Mouse (Mus musculus): ENCODE measurements around the gene AB124611. TPM values are rescaled to one million over a fixed set of nuclear protein-coding genes. Genes with fewer than 3 reads are reported as not detected.
A peak's percentile ranks its signal among the peaks of the same experiment; 100 is the strongest.
"Not testable (repeated sequence)": the region's sequence is repeated elsewhere in the genome, so short reads cannot be mapped to it uniquely, and the experiment has no call there.

The AB124611 gene
- 3.5 and 3.6 TPM in 2 replicates for polyA plus RNA-seq (2015; fragmentation: Nextera tagmentation; extraction: Ambion mirVana)

GRCm38 (mm10) chr9:21525937-21526633 is at the start of gene AB124611:
Gene AB124611, plus strand, starts transcription at chr9:21526176.
- H3K4me2 ChIP-seq = no peak within 1 kb of the TSS
- peaks cover 5% of the 10 kb centered on the region; the same call in 1 of the 2 replicates for H3K36me3 ChIP-seq
- H3K9me3 ChIP-seq = no peaks in the 10 kb centered on the region
- H3K9ac ChIP-seq = no peak within 1 kb of the TSS
- no peaks in the 10 kb centered on the region for H3K4me1 ChIP-seq
- no peak within 1 kb of the TSS for H3K27ac ChIP-seq
- WGBS = 62% methylated on average over 14 of the region's 14 CpGs
- H3K27me3 ChIP-seq = no peaks in the 10 kb centered on the region
- no peak; the same call in 1 of the 2 replicates for ATAC-seq (ENCODE audit: insufficient number of reproducible peaks, low FRiP score, low TSS enrichment, low read depth)
- H3K4me3 ChIP-seq = no peak within 1 kb of the TSS

GRCm38 (mm10) chr9:21477707-21478106 is 48.3 kb upstream of the AB124611 start:
- H3K36me3 ChIP-seq = peaks cover 96% of the 10 kb centered on the region
- no peaks in the 10 kb centered on the region for H3K4me1 ChIP-seq
- H3K27ac ChIP-seq = no peak overlapping the region
- no peak overlapping the region for H3K9ac ChIP-seq
- H3K9me3 ChIP-seq = no peaks in the 10 kb centered on the region
- H3K27me3 ChIP-seq = no peaks in the 10 kb centered on the region
- no peak overlapping the region for H3K4me3 ChIP-seq
- no peak overlapping the region for H3K4me2 ChIP-seq
- 94% methylated on average over 6 of the region's 6 CpGs for WGBS
- no peak for ATAC-seq (ENCODE audit: insufficient number of reproducible peaks, low FRiP score, low TSS enrichment, low read depth)

DNA sequence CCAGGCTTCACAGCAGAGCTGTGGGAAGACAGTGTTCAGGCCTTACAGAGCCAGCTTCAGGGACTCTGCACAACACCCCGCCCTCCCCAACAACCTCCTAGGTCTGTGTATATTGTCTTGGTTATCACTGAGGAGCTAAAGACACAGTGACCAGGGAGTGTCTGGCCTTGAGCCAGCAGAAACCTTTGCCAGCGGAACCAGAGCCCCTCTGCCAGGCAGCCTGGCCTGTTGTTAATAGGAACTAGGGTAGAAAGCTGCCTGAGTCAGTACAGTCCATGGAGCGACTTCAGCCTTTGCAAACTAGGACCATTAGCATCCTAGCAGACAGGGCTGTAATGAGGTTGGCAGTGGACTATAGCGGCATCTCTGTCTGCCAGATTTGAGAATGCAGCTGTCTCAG is 41.9 kb upstream of the AB124611 start:
- no peak overlapping the region for H3K9ac ChIP-seq
- no peaks in the 10 kb centered on the region for H3K9me3 ChIP-seq
- H3K27ac ChIP-seq = no peak overlapping the region
- H3K36me3 ChIP-seq = peaks cover 86% of the 10 kb centered on the region
- 92% methylated on average over 4 of the region's 4 CpGs for WGBS
- ATAC-seq (ENCODE audit: insufficient number of reproducible peaks, low FRiP score, low TSS enrichment, low read depth) = no peak
- H3K4me1 ChIP-seq = no peaks in the 10 kb centered on the region
- H3K4me3 ChIP-seq = no peak overlapping the region
- H3K4me2 ChIP-seq = no peak overlapping the region
- H3K27me3 ChIP-seq = no peaks in the 10 kb centered on the region

DNA sequence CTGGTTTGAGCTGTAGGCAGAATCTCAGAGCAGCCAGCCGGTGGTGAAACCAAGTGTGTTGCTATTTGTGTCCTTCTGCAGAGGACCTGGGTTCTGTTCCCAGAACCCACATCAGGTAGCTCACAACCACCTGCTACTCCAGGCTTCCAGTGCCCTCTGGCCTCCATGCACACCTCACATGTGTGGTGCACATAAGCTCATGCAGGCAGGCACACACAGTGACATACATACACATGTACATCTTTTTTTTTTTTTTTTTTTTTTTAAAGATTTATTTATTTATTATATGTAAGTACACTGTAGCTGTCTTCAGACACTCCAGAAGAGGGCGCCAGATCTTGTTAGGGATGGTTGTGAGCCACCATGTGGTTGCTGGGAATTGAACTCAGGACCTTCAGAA is 37.7 kb upstream of the AB124611 start:
- H3K9me3 ChIP-seq; H3K4me1 ChIP-seq; H3K4me2 ChIP-seq; ATAC-seq (ENCODE audit: insufficient number of reproducible peaks, low FRiP score, low TSS enrichment, low read depth); H3K27ac ChIP-seq; H3K4me3 ChIP-seq; H3K27me3 ChIP-seq; H3K9ac ChIP-seq: not testable (repeated sequence)
- peaks cover 70% of the 10 kb centered on the region for H3K36me3 ChIP-seq
- WGBS = 92% methylated on average over 1 of the region's 2 CpGs

GRCm38 (mm10) chr9:21490696-21491095 is 35.3 kb upstream of the AB124611 start:
- ATAC-seq (ENCODE audit: insufficient number of reproducible peaks, low FRiP score, low TSS enrichment, low read depth) = no peak
- Histone ChIP-seq H3K4me2 (no peak overlapping the region), H3K9me3 (no peaks in the 10 kb centered on the region), H3K36me3 (peaks cover 66% of the 10 kb centered on the region), H3K4me3 (no peak overlapping the region), H3K27me3 (no peaks in the 10 kb centered on the region), H3K9ac (no peak overlapping the region), H3K4me1 (peaks cover 31% of the 10 kb centered on the region), H3K27ac (no peak overlapping the region)
- WGBS = 88% methylated on average over 9 of the region's 9 CpGs

DNA sequence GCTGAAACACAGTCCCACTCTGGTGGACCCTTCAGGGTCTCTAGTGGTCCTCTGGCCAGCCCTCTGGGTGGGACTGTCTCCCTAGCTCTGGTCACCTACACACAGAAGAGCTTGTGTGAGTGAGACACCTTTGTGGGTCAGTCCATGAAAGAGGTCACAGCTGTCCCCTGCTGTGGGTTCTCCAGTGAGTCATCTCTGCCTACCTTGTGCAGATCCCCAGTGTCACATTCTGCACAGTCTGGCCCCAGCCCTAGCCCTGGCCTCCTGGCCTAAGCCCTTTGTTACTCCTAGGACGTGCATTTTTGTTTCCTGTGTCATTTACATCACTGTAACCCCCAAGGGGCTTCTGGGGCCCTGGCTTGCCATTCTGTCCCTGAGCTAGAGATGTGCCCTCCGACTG is 32.1 kb upstream of the AB124611 start:
- Histone ChIP-seq H3K27ac (peak overlapping the region; percentile 34; the same call in 1 of the 2 replicates), H3K4me1 (peaks cover 51% of the 10 kb centered on the region), H3K4me2 (0 out of 2 replicates have a peak overlapping the region, but pooled peaks have one; percentile 12), H3K4me3 (no peak overlapping the region), H3K9ac (no peak overlapping the region), H3K36me3 (peaks cover 45% of the 10 kb centered on the region), H3K9me3 (no peaks in the 10 kb centered on the region), H3K27me3 (no peaks in the 10 kb centered on the region)
- ATAC-seq (ENCODE audit: insufficient number of reproducible peaks, low FRiP score, low TSS enrichment, low read depth) = no peak
- WGBS = 63% methylated on average over 2 of the region's 2 CpGs

- Histone ChIP-seq H3K4me1 (peaks cover 51% of the 10 kb centered on the region), H3K4me3 (peak overlapping the region; percentile 39), H3K27me3 (no peaks in the 10 kb centered on the region), H3K9me3 (no peaks in the 10 kb centered on the region), H3K27ac (peak overlapping the region; percentile 34; the same call in 1 of the 2 replicates), H3K9ac (no peak overlapping the region), H3K36me3 (peaks cover 44% of the 10 kb centered on the region), H3K4me2 (peak overlapping the region; percentile 52)
- no peak for ATAC-seq (ENCODE audit: insufficient number of reproducible peaks, low FRiP score, low TSS enrichment, low read depth)
- WGBS = 64% methylated on average over 9 of the region's 9 CpGs
These were observed 31.2 kb upstream of the AB124611 start for GRCm38 (mm10) chr9:21494726-21495125.

GRCm38 (mm10) chr9:21496308-21497049 is 29.5 kb upstream of the AB124611 start:
- Histone ChIP-seq H3K27me3 (no peaks in the 10 kb centered on the region), H3K36me3 (peaks cover 40% of the 10 kb centered on the region), H3K9me3 (no peaks in the 10 kb centered on the region), H3K9ac (peak overlapping the region; percentile 35; the same call in 1 of the 2 replicates), H3K4me3 (peak overlapping the region; percentile 39), H3K27ac (peak overlapping the region; percentile 96), H3K4me2 (peak overlapping the region; percentile 52), H3K4me1 (peaks cover 51% of the 10 kb centered on the region)
- 37% methylated on average over 18 of the region's 19 CpGs for WGBS
- peak; percentile 84 for ATAC-seq (ENCODE audit: insufficient number of reproducible peaks, low FRiP score, low TSS enrichment, low read depth)

DNA sequence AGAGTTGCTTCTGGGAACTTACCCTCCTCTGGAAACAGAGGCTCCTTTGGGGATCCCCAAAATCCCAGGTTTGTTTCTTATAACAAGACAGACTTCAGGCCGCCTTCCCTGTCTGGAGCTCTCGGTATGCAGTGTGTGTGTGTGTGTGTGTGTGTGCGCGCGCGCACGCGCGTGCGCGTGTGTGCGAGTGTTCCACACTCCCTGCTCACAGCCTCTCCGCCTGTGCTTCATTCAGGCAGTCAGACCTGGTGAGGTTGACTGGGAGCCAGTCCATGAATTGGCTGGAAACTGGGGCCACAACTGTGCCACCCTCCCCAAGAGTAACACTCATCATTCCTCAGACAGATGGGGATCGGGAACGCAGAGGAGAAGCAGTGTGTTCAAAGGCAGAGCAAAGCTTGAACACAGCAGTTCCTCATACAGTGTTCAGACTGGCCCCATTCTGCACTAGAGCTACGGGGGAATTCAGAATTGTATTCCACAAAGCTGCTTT is 28.9 kb upstream of the AB124611 start:
- H3K4me2 ChIP-seq = peak overlapping the region; percentile 52
- peak overlapping the region; percentile 39 for H3K4me3 ChIP-seq
- H3K27me3 ChIP-seq = no peaks in the 10 kb centered on the region
- peak overlapping the region; percentile 96 for H3K27ac ChIP-seq
- H3K36me3 ChIP-seq = peaks cover 34% of the 10 kb centered on the region
- 48% methylated on average over 16 of the region's 16 CpGs for WGBS
- peak; percentile 71 for ATAC-seq (ENCODE audit: insufficient number of reproducible peaks, low FRiP score, low TSS enrichment, low read depth)
- H3K9ac ChIP-seq = 0 out of 2 replicates have a peak overlapping the region, but pooled peaks have one; percentile 31
- no peaks in the 10 kb centered on the region for H3K9me3 ChIP-seq
- peaks cover 51% of the 10 kb centered on the region for H3K4me1 ChIP-seq

GRCm38 (mm10) chr9:21497664-21498063 is 28.3 kb upstream of the AB124611 start:
- Histone ChIP-seq H3K9me3 (no peaks in the 10 kb centered on the region), H3K4me1 (peaks cover 50% of the 10 kb centered on the region), H3K4me3 (no peak overlapping the region), H3K36me3 (peaks cover 36% of the 10 kb centered on the region), H3K27ac (peak overlapping the region; percentile 96), H3K27me3 (no peaks in the 10 kb centered on the region), H3K4me2 (peak overlapping the region; percentile 52), H3K9ac (no peak overlapping the region)
- no peak for ATAC-seq (ENCODE audit: insufficient number of reproducible peaks, low FRiP score, low TSS enrichment, low read depth)
- 85% methylated on average over 2 of the region's 2 CpGs for WGBS

DNA sequence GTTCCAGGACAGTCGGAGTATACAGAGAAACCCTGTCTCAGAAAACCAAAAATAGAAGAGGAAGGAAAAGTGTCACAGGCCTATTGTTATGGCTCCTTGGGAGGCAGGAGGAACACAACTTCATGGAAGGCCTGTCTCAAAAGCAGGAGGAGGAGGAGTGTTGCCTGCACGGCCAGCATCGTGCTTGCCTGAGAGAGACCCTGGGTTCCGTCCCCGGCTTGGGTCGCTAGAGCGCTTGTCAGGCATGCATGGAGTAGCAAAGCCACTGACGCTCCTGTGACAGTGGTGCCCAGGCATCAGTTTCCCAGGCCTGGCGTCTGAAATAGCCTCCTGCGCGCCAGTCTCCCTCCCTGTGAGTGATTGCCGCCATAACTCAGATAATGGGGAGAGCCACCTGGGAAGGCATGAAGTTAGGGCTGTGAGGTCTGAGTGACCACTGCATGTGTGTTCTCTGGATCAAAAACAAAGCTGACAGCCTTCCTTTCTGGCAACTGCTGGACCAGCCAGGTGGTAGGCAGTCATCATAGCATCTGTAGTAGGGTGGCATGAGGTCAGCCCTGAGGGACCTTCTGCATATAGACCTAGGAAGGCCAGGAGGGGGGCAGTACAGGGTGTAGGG is 27.6 kb upstream of the AB124611 start:
- Histone ChIP-seq H3K36me3 (peaks cover 43% of the 10 kb centered on the region), H3K9me3 (no peaks in the 10 kb centered on the region), H3K27me3 (no peaks in the 10 kb centered on the region), H3K4me2 (no peak overlapping the region), H3K4me3 (no peak overlapping the region), H3K27ac (0 out of 2 replicates have a peak overlapping the region, but pooled peaks have one; percentile 96), H3K4me1 (peaks cover 43% of the 10 kb centered on the region), H3K9ac (no peak overlapping the region)
- ATAC-seq (ENCODE audit: insufficient number of reproducible peaks, low FRiP score, low TSS enrichment, low read depth) = no peak
- WGBS = 91% methylated on average over 12 of the region's 12 CpGs

All from limb, embryonic 15.5 days (tissue).